Mouse (Mus musculus) embryonic facial prominence, embryonic 15.5 days (tissue): ENCODE results near the gene Samd4. TPM values are rescaled to one million over a fixed set of nuclear protein-coding genes. Genes with fewer than 3 reads are reported as not detected.
A peak's percentile ranks its signal among the peaks of the same experiment; 100 is the strongest.

Experiments
- ATAC-seq: fragments of 200-750 bp; cut with Nextera tagmentation; 2 replicates; pipeline ENCODE4 v1.8.0; 2017; ENCODE audit warnings: low read depth, moderate TSS enrichment; ENCODE audit not compliant: insufficient number of reproducible peaks, low FRiP score, low TSS enrichment
- H3K27ac ChIP-seq: fragments of 300-500 bp; sonication (generic); replicated peaks from 2 replicates; pipeline ENCODE4 v1.5.1; 2015; ENCODE audit warnings: mild to moderate bottlenecking, inconsistent platforms
- H3K27me3 ChIP-seq: fragments of 300-500 bp; sonication (generic); 2 replicates; pipeline ENCODE4 v1.6.1; 2015; ENCODE audit warnings: inconsistent platforms
- H3K36me3 ChIP-seq: fragments of 300-500 bp; sonication (generic); 2 replicates; pipeline ENCODE4 v1.6.1; 2015; ENCODE audit warnings: mild to moderate bottlenecking, inconsistent platforms
- H3K4me1 ChIP-seq: fragments of 300-500 bp; sonication (generic); 2 replicates; pipeline ENCODE4 v1.6.1; 2015; ENCODE audit warnings: inconsistent platforms
- H3K4me2 ChIP-seq: fragments of 300-500 bp; sonication (generic); replicated peaks from 2 replicates; pipeline ENCODE4 v1.6.1; 2015; ENCODE audit warnings: mild to moderate bottlenecking, inconsistent platforms
- H3K4me3 ChIP-seq: fragments of 300-500 bp; sonication (generic); replicated peaks from 2 replicates; pipeline ENCODE4 v1.5.1; 2015; ENCODE audit warnings: mild to moderate bottlenecking, inconsistent platforms
- H3K9ac ChIP-seq: fragments of 300-500 bp; sonication (generic); 2 replicates; pipeline ENCODE4 v1.6.1; 2015; ENCODE audit warnings: inconsistent platforms
- H3K9me3 ChIP-seq: fragments of 300-500 bp; sonication (generic); replicated peaks from 2 replicates; pipeline ENCODE4 v1.6.1; 2016; ENCODE audit warnings: inconsistent platforms
- WGBS: fragments of 180-500 bp; shearing (Covaris S2); methylation state at CpG from one replicate; pipeline ENCODE4 v1.1.7; 2015; 5-methylcytosine and 5-hydroxymethylcytosine counted together
- polyA plus RNA-seq: library from polyadenylated mRNA; unstranded; fragments of >200 nt; fragmentation: Nextera tagmentation; extraction: Ambion mirVana; gene quantifications from 2 replicates; pipeline ENCODE4 v1.2.1, GENCODE M21; 2015

Samd4 gene
- polyA plus RNA-seq, 1 experiment from 2014 or later = 14.6 TPM

- H3K27ac ChIP-seq = peak overlapping the region; percentile 93
- under 1% methylated on average over 69 of the region's 70 CpGs for WGBS
- peak overlapping the region; percentile 62 for H3K9ac ChIP-seq
- peak overlapping the region; percentile 65 for H3K4me3 ChIP-seq
- H3K36me3 ChIP-seq = no peaks in the 10 kb centered on the region
- H3K9me3 ChIP-seq = no peaks in the 10 kb centered on the region
- no peaks in the 10 kb centered on the region for H3K27me3 ChIP-seq
- H3K4me1 ChIP-seq = peaks cover 37% of the 10 kb centered on the region
- peak overlapping the region; percentile 87 for H3K4me2 ChIP-seq
- peak; percentile 26 for ATAC-seq
Measured at GRCm38 (mm10) chr14:46883068-46883870, 615 bp downstream of the Samd4 start.

DNA sequence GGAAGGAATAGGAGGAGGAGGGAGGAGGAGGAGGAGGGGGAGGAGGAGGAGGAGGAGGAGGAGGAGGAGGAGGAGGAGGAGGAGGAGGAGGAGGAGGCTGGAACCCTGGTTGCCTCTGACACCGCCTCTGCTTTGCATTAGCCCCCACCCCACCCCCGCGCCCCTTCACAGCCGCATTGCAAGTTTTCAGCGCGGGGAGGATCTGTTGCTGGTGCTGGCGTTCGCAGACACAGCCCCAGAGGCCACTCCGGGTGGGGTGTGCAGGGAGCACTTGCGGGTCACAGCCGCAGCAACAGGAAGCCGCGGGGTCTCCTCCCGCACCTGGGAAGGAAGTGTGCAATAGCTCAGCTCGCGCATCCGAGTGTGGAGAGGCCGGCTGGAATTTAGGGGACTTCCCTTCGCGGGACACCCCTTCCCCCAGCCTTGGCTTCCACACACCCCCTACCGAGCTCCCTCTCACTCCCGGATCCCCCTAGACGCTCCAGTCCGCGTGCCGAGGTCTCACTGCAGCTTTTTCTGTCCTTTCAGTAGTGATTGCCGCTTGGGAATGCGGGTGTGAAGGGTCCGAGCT lies 1.3 kb downstream of the Samd4 start:
- WGBS = 1% methylated on average over 27 of the region's 29 CpGs
- H3K4me1 ChIP-seq = peaks cover 37% of the 10 kb centered on the region
- no peaks in the 10 kb centered on the region for H3K27me3 ChIP-seq
- peak overlapping the region; percentile 90 for H3K27ac ChIP-seq
- peak; percentile 25 for ATAC-seq
- H3K9ac ChIP-seq = peak overlapping the region; percentile 35
- peak overlapping the region; percentile 87 for H3K4me2 ChIP-seq
- H3K9me3 ChIP-seq = no peaks in the 10 kb centered on the region
- no peaks in the 10 kb centered on the region for H3K36me3 ChIP-seq
- H3K4me3 ChIP-seq = peak overlapping the region; percentile 65

DNA sequence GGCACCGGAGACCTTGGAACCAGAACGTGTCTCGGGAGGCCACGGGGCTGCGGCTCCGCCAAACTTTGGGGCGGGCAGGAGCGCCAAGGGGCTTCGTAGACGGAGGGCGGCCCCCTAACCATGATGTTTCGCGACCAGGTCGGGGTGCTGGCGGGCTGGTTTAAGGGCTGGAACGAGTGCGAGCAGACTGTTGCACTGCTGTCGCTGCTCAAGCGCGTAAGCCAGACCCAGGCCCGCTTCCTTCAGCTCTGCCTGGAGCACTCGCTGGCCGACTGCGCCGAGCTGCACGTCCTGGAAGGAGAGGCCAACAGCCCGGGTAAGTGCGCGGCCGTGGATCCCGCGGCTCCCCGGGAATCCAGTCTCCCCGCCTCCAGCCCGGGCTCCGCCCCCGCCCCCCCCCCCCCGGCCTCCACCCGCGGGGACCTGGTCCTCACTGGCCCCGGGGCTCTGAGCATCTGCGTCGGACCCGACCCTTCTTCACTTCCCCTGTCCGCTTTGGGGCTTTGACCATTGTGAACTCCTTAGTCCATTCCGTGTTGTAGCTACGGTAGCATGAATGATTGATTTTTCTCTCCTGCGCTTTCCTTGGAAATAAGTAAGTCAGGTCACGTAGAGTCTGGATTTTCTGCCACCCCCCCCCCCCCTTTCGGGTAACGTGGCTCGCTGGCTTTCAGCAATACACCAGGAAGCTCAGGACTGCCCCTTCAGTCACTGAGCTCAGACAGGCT lies 2.2 kb downstream of the Samd4 start:
- H3K4me1 ChIP-seq = peaks cover 37% of the 10 kb centered on the region
- peak overlapping the region; percentile 90 for H3K27ac ChIP-seq
- peak overlapping the region; percentile 65 for H3K4me3 ChIP-seq
- peaks cover 6% of the 10 kb centered on the region; the same call in 1 of the 2 replicates for H3K36me3 ChIP-seq
- peak overlapping the region; percentile 35 for H3K9ac ChIP-seq
- WGBS = under 1% methylated on average over 46 of the region's 52 CpGs
- H3K4me2 ChIP-seq = peak overlapping the region; percentile 87
- ATAC-seq = 0 out of 2 replicates have a peak, but pooled peaks have one; percentile 21
- H3K27me3 ChIP-seq = no peaks in the 10 kb centered on the region
- no peaks in the 10 kb centered on the region for H3K9me3 ChIP-seq

DNA sequence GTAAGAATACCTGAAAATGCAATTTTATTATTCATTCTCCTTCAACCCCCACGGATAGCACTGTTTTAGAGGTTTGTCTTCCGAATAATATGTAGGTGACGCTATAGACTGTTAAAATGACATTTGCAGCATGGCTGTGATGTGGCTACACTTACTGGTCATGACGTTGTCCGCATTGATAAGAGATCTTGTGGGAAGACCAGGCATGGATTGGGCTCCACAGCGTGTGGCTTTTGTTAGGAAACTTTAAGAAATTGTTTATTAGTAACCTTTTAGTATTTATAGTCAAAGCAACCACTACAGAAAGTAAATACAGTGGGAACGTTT lies 2.7 kb downstream of the Samd4 start:
- 2% methylated on average over 7 of the region's 7 CpGs for WGBS
- Histone ChIP-seq H3K9ac (peak overlapping the region; percentile 35; the same call in 1 of the 2 replicates), H3K36me3 (peaks cover 6% of the 10 kb centered on the region; the same call in 1 of the 2 replicates), H3K4me1 (peaks cover 37% of the 10 kb centered on the region), H3K9me3 (no peaks in the 10 kb centered on the region), H3K4me3 (peak overlapping the region; percentile 65), H3K27ac (peak overlapping the region; percentile 90), H3K4me2 (peak overlapping the region; percentile 87), H3K27me3 (no peaks in the 10 kb centered on the region)
- ATAC-seq = no peak

DNA sequence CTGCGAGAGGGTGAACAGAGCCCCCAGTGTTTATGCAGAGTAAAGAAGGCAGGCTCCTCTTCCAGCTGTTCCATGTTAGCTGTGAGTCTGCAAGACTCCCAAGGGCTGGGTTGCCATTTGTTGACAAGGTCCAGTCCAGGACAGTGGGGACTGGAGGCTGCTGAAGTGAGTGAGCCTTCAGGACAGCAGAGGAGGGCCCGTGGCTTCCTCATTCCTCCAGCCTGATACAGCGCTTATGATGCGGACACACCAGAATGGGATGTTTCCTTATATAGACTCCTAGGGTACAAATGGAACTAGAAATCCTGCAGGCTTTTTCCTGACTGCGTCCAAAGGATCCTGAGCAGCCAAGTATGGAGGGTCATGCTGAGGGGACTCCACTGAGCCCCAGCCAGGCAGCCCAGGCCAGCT lies 3.2 kb downstream of the Samd4 start:
- ATAC-seq = 0 out of 2 replicates have a peak, but pooled peaks have one; percentile 11
- Histone ChIP-seq H3K4me1 (peaks cover 34% of the 10 kb centered on the region), H3K27me3 (no peaks in the 10 kb centered on the region), H3K4me2 (peak overlapping the region; percentile 87), H3K9me3 (no peaks in the 10 kb centered on the region), H3K9ac (no peak overlapping the region), H3K36me3 (peaks cover 6% of the 10 kb centered on the region; the same call in 1 of the 2 replicates), H3K4me3 (peak overlapping the region; percentile 65), H3K27ac (peak overlapping the region; percentile 90)
- 15% methylated on average over 5 of the region's 5 CpGs for WGBS

- no peak for ATAC-seq
- H3K27me3 ChIP-seq = no peaks in the 10 kb centered on the region
- H3K9me3 ChIP-seq = no peaks in the 10 kb centered on the region
- no peak overlapping the region for H3K27ac ChIP-seq
- WGBS = 89% methylated on average over 4 of the region's 4 CpGs
- no peak overlapping the region for H3K4me3 ChIP-seq
- H3K4me1 ChIP-seq = peaks cover 18% of the 10 kb centered on the region
- no peak overlapping the region for H3K9ac ChIP-seq
- no peak overlapping the region for H3K4me2 ChIP-seq
- peaks cover 6% of the 10 kb centered on the region for H3K36me3 ChIP-seq
Measured at GRCm38 (mm10) chr14:46889096-46889495, 6.4 kb downstream of the Samd4 start.

DNA sequence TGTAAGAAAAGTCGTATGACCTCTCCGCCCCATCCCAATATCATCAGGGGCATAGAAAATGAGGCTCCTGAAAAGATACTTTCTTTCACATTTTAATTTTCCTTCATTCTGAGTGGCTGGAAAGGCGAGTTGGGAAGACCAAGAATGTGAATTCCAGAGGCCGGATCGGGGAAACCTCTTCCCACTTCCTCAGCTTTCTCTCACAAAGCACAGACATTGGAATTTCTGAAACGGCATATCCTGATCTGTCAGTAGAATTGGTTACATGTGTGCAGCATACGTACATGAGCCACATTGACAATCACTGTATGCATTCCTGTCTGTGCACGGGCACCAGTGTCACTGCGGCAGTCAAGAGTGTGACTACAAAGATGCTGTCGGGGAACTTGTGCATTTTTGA lies 11.3 kb downstream of the Samd4 start:
- 44% methylated on average over 10 of the region's 10 CpGs for WGBS
- H3K9me3 ChIP-seq = no peaks in the 10 kb centered on the region
- H3K27me3 ChIP-seq = no peaks in the 10 kb centered on the region
- H3K27ac ChIP-seq = peak overlapping the region; percentile 35
- H3K4me1 ChIP-seq = peaks cover 17% of the 10 kb centered on the region
- ATAC-seq = no peak
- peaks cover 6% of the 10 kb centered on the region for H3K36me3 ChIP-seq
- H3K4me2 ChIP-seq = no peak overlapping the region
- no peak overlapping the region for H3K4me3 ChIP-seq
- H3K9ac ChIP-seq = no peak overlapping the region

- no peak overlapping the region for H3K4me2 ChIP-seq
Measured at GRCm38 (mm10) chr14:46897953-46898352, 15.3 kb downstream of the Samd4 start.

DNA sequence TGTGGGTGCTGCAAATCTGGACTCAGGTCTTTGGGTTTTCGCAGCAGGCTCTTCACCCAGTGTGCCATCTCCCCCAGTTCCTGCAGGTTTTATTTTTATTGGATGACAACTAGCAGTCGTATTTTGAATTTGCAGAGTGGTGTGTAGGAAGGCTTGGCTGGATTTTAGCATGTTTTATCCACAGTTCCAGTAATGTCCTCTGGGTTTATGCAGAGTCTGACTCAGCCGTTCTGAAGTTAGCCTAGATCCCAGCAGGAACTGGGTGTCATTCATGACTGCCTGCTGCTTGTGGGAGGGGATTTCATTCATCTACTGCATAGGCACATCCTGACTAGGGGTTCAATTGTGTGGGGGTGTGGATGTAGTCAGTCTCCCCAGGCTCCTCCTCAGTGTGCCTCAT lies 16.0 kb downstream of the Samd4 start:
- no peaks in the 10 kb centered on the region for H3K36me3 ChIP-seq
- WGBS = 59% methylated on average over 3 of the region's 3 CpGs
- no peak for ATAC-seq
- no peaks in the 10 kb centered on the region for H3K9me3 ChIP-seq
- no peaks in the 10 kb centered on the region for H3K27me3 ChIP-seq
- no peak overlapping the region for H3K4me3 ChIP-seq
- no peak overlapping the region for H3K9ac ChIP-seq
- H3K27ac ChIP-seq = no peak overlapping the region
- no peak overlapping the region for H3K4me2 ChIP-seq
- H3K4me1 ChIP-seq = peaks cover 20% of the 10 kb centered on the region

More at GRCm38 (mm10) chr14:46897953-46898352, 15.3 kb downstream of the Samd4 start:
- H3K36me3 ChIP-seq = no peaks in the 10 kb centered on the region
- H3K9ac ChIP-seq = no peak overlapping the region
- H3K4me3 ChIP-seq = no peak overlapping the region
- H3K27ac ChIP-seq = no peak overlapping the region
- H3K27me3 ChIP-seq = no peaks in the 10 kb centered on the region
- H3K4me1 ChIP-seq = peaks cover 24% of the 10 kb centered on the region
- 82% methylated on average over 5 of the region's 5 CpGs for WGBS
- ATAC-seq = no peak
- H3K9me3 ChIP-seq = no peaks in the 10 kb centered on the region

DNA sequence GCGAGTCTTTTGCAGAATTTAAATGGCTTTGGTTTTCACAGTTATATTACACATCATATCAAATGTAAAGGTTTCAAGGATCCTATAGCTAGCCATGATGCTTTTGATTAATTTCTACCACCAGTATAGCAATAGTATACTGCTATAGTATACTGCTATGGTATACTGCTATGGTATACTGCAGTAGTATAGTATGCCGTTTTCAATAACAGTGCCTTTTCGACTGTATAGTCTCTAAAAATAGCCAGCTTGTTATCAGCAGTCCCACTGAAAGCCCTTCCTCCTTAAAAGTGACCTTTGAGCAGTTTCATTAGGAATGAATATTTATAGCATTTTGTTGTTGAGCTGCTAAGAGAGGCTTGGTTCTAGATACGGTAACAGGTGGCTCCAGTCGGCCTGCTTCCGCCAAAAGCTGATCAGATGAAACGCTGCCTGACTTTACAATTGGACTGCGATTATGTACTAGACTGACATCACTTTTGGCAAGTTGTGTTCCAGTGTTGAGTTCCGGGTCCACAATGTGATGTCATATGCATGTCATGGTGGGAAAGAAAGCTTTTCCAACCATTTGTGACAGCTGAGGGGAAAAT lies 19.9 kb downstream of the Samd4 start:
- no peak overlapping the region for H3K27ac ChIP-seq
- no peaks in the 10 kb centered on the region for H3K27me3 ChIP-seq
- no peak overlapping the region for H3K4me2 ChIP-seq
- no peak overlapping the region for H3K9ac ChIP-seq
- H3K36me3 ChIP-seq = no peaks in the 10 kb centered on the region
- ATAC-seq = no peak
- WGBS = 87% methylated on average over 9 of the region's 9 CpGs
- H3K4me3 ChIP-seq = no peak overlapping the region
- no peaks in the 10 kb centered on the region for H3K9me3 ChIP-seq
- peaks cover 7% of the 10 kb centered on the region; the same call in 1 of the 2 replicates for H3K4me1 ChIP-seq

GRCm38 (mm10) chr14:46904276-46904675 lies 21.6 kb downstream of the Samd4 start:
- Histone ChIP-seq H3K27me3 (no peaks in the 10 kb centered on the region), H3K4me1 (peaks cover 7% of the 10 kb centered on the region; the same call in 1 of the 2 replicates), H3K4me3 (no peak overlapping the region), H3K4me2 (no peak overlapping the region), H3K9ac (no peak overlapping the region), H3K9me3 (no peaks in the 10 kb centered on the region), H3K36me3 (no peaks in the 10 kb centered on the region), H3K27ac (no peak overlapping the region)
- no peak for ATAC-seq
- 89% methylated on average over 4 of the region's 4 CpGs for WGBS
